Mouse (Mus musculus): Measurements from ENCODE around the gene Map4k3.

- TF ChIP-seq CTCF (IDR thresholded peaks at IDR 0.05; ENCODE audit: extremely low read depth, insufficient read depth, low read length) = no peak
- TF ChIP-seq POLR2A (IDR thresholded peaks at IDR 0.05; ENCODE audit: extremely low read depth, insufficient read depth, low read length) = no peak
Observed at GRCm38 (mm10) chr17:80660234-80660633, 68.1 kb downstream of the Map4k3 start.

Data from cortical plate, adult 2 months (tissue).